Mouse (Mus musculus) liver, embryonic 11.5 days (tissue): ENCODE data around the gene Tanc2. TPM values are rescaled to one million over a fixed set of nuclear protein-coding genes. Genes with fewer than 3 reads are reported as not detected.

ENCODE experiments used
- ATAC-seq: fragments of 200-750 bp; cut with Nextera tagmentation; replicated peaks from 2 replicates; pipeline ENCODE4 v1.8.0; 2017; ENCODE audit warnings: moderate number of reproducible peaks, mild to moderate bottlenecking, moderate TSS enrichment, moderate library complexity; ENCODE audit not compliant: low FRiP score
- DNase-seq: peaks from one replicate; pipeline ENCODE4 v3.0.0-alpha.2; 2017; ENCODE audit warnings: low spot score
- H3K27ac ChIP-seq: fragments of 300-500 bp; sonication (generic); 2 replicates; pipeline ENCODE4 v1.5.1; 2014; ENCODE audit warnings: mild to moderate bottlenecking, low read depth, low read length, control low read depth
- H3K27me3 ChIP-seq: fragments of 300-500 bp; sonication (generic); replicated peaks from 2 replicates; pipeline ENCODE4 v1.6.1; 2014; ENCODE audit warnings: low read length, mixed read lengths; ENCODE audit not compliant: control insufficient read depth, insufficient read depth
- H3K36me3 ChIP-seq: fragments of 300-500 bp; sonication (generic); 2 replicates; pipeline ENCODE4 v1.6.1; 2014; ENCODE audit warnings: mild to moderate bottlenecking, low read length, moderate library complexity, mixed read lengths; ENCODE audit not compliant: control insufficient read depth, insufficient read depth
- H3K4me1 ChIP-seq: fragments of 300-500 bp; sonication (generic); replicated peaks from 2 replicates; pipeline ENCODE4 v1.6.1; 2014; ENCODE audit warnings: low read length, mixed read lengths; ENCODE audit not compliant: control insufficient read depth, insufficient read depth
- H3K4me2 ChIP-seq: fragments of 300-500 bp; sonication (generic); 2 replicates; pipeline ENCODE4 v1.6.1; 2014; ENCODE audit warnings: mild to moderate bottlenecking, control low read depth, moderate library complexity
- H3K4me3 ChIP-seq: fragments of 300-500 bp; sonication (generic); 2 replicates; pipeline ENCODE4 v1.5.1; 2014; ENCODE audit warnings: low read depth, low read length, control low read depth
- H3K9ac ChIP-seq: fragments of 300-500 bp; sonication (generic); 2 replicates; pipeline ENCODE4 v1.6.1; 2014; ENCODE audit warnings: low read depth, low read length, control low read depth
- H3K9me3 ChIP-seq: fragments of 300-500 bp; sonication (generic); 2 replicates; pipeline ENCODE4 v1.6.1; 2016; ENCODE audit warnings: low read length, inconsistent platforms, mixed read lengths; ENCODE audit not compliant: control insufficient read depth
- WGBS: fragments of 180-500 bp; shearing (Covaris S2); extraction: QIAGEN DNeasy Blood & Tissue Kit; methylation state at CpG from one replicate; pipeline ENCODE4 v1.1.7; 2014; 5-methylcytosine and 5-hydroxymethylcytosine counted together
- polyA plus RNA-seq: library from polyadenylated mRNA; unstranded; fragments of >200 nt; fragmentation: Nextera tagmentation; extraction: Ambion mirVana; gene quantifications from 2 replicates; pipeline ENCODE4 v1.2.1, GENCODE M21; 2014

The Tanc2 gene
- polyA plus RNA-seq, 1 experiment from 2014 or later: 6.9 TPM

- H3K4me1 ChIP-seq: peaks cover 9% of the 10 kb centered on the region
- H3K27ac ChIP-seq: peak overlapping the region; percentile 88
- H3K9me3 ChIP-seq: no peaks in the 10 kb centered on the region
- H3K4me3 ChIP-seq: peak overlapping the region; percentile 90
- ATAC-seq (peak; percentile 92), DNase-seq (peak; percentile 87)
- WGBS: under 1% methylated on average over 60 of the region's 70 CpGs
- peak overlapping the region; percentile 96 for H3K4me2 ChIP-seq
- H3K9ac ChIP-seq: peak overlapping the region; percentile 93
- H3K36me3 ChIP-seq: no peaks in the 10 kb centered on the region
- H3K27me3 ChIP-seq: no peaks in the 10 kb centered on the region
Observed at GRCm38 (mm10) chr11:105589231-105589876, 432 bp upstream of the Tanc2 start.

- Histone ChIP-seq H3K4me2 (no peak overlapping the region), H3K9me3 (no peaks in the 10 kb centered on the region), H3K36me3 (no peaks in the 10 kb centered on the region), H3K4me3 (no peak overlapping the region), H3K27me3 (no peaks in the 10 kb centered on the region), H3K9ac (no peak overlapping the region), H3K27ac (no peak overlapping the region), H3K4me1 (peaks cover 9% of the 10 kb centered on the region)
- DNase-seq (no peak), ATAC-seq (no peak)
- 33% methylated on average over 1 of the region's 1 CpGs for WGBS
Observed at GRCm38 (mm10) chr11:105591905-105592304, 2.1 kb downstream of the Tanc2 start.

- H3K27me3 ChIP-seq: no peaks in the 10 kb centered on the region
- H3K36me3 ChIP-seq: no peaks in the 10 kb centered on the region
- H3K4me2 ChIP-seq: no peak overlapping the region
- DNase-seq (no peak), ATAC-seq (no peak)
- H3K9ac ChIP-seq: no peak overlapping the region
- no peak overlapping the region for H3K4me3 ChIP-seq
- no peaks in the 10 kb centered on the region for H3K4me1 ChIP-seq
- H3K27ac ChIP-seq: no peak overlapping the region
- H3K9me3 ChIP-seq: no peaks in the 10 kb centered on the region
Observed at GRCm38 (mm10) chr11:105602177-105602576, 12.4 kb downstream of the Tanc2 start.

GRCm38 (mm10) chr11:105626201-105626600 is 36.4 kb downstream of the Tanc2 start:
- WGBS: 95% methylated on average over 1 of the region's 1 CpGs
- H3K36me3 ChIP-seq: no peaks in the 10 kb centered on the region

GRCm38 (mm10) chr11:105643995-105644394 is 54.2 kb downstream of the Tanc2 start:
- Histone ChIP-seq H3K9me3 (no peaks in the 10 kb centered on the region), H3K4me3 (no peak overlapping the region), H3K27ac (no peak overlapping the region), H3K4me1 (no peaks in the 10 kb centered on the region), H3K36me3 (no peaks in the 10 kb centered on the region), H3K27me3 (no peaks in the 10 kb centered on the region), H3K9ac (no peak overlapping the region), H3K4me2 (no peak overlapping the region)
- ATAC-seq: no peak
- no peak for DNase-seq

More at GRCm38 (mm10) chr11:105626201-105626600, 36.4 kb downstream of the Tanc2 start:
- Histone ChIP-seq H3K27ac (no peak overlapping the region), H3K9ac (no peak overlapping the region), H3K4me2 (no peak overlapping the region), H3K27me3 (no peaks in the 10 kb centered on the region), H3K4me3 (no peak overlapping the region), H3K9me3 (no peaks in the 10 kb centered on the region), H3K4me1 (no peaks in the 10 kb centered on the region)
- no peak for DNase-seq
- no peak for ATAC-seq

GRCm38 (mm10) chr11:105648026-105648425 is 58.2 kb downstream of the Tanc2 start:
- H3K4me3 ChIP-seq: no peak overlapping the region
- H3K27me3 ChIP-seq: no peaks in the 10 kb centered on the region
- 85% methylated on average over 2 of the region's 2 CpGs for WGBS
- H3K36me3 ChIP-seq: no peaks in the 10 kb centered on the region
- DNase-seq: no peak
- no peaks in the 10 kb centered on the region for H3K9me3 ChIP-seq
- no peak overlapping the region for H3K27ac ChIP-seq
- H3K4me2 ChIP-seq: no peak overlapping the region
- no peak for ATAC-seq
- H3K4me1 ChIP-seq: no peaks in the 10 kb centered on the region
- no peak overlapping the region for H3K9ac ChIP-seq

- H3K4me2 ChIP-seq: no peak overlapping the region
- DNase-seq (no peak), ATAC-seq (no peak)
- no peaks in the 10 kb centered on the region for H3K36me3 ChIP-seq
- H3K27me3 ChIP-seq: no peaks in the 10 kb centered on the region
- no peak overlapping the region for H3K9ac ChIP-seq
- H3K9me3 ChIP-seq: no peaks in the 10 kb centered on the region
- no peaks in the 10 kb centered on the region for H3K4me1 ChIP-seq
- 82% methylated on average over 2 of the region's 2 CpGs for WGBS
- H3K27ac ChIP-seq: no peak overlapping the region
- no peak overlapping the region for H3K4me3 ChIP-seq
Observed at GRCm38 (mm10) chr11:105654616-105655015, 64.8 kb downstream of the Tanc2 start.

GRCm38 (mm10) chr11:105655335-105655734 is 65.5 kb downstream of the Tanc2 start:
- ATAC-seq: no peak
- H3K4me2 ChIP-seq: no peak overlapping the region
- WGBS: 81% methylated on average over 4 of the region's 4 CpGs

GRCm38 (mm10) chr11:105667879-105668278 is 78.1 kb downstream of the Tanc2 start:
- no peaks in the 10 kb centered on the region for H3K4me1 ChIP-seq
- WGBS: 93% methylated on average over 1 of the region's 1 CpGs
- no peak overlapping the region for H3K9ac ChIP-seq
- ATAC-seq (no peak), DNase-seq (no peak)
- H3K36me3 ChIP-seq: no peaks in the 10 kb centered on the region
- no peaks in the 10 kb centered on the region for H3K27me3 ChIP-seq
- H3K4me2 ChIP-seq: no peak overlapping the region
- H3K4me3 ChIP-seq: no peak overlapping the region
- no peak overlapping the region for H3K27ac ChIP-seq
- no peaks in the 10 kb centered on the region for H3K9me3 ChIP-seq

More at GRCm38 (mm10) chr11:105655335-105655734, 65.5 kb downstream of the Tanc2 start:
- no peak overlapping the region for H3K27ac ChIP-seq
- H3K9ac ChIP-seq: no peak overlapping the region
- H3K9me3 ChIP-seq: no peaks in the 10 kb centered on the region
- no peaks in the 10 kb centered on the region for H3K36me3 ChIP-seq
- no peak for DNase-seq
- H3K4me3 ChIP-seq: no peak overlapping the region
- no peaks in the 10 kb centered on the region for H3K27me3 ChIP-seq
- no peaks in the 10 kb centered on the region for H3K4me1 ChIP-seq
